Mouse (Mus musculus) limb, embryonic 10.5 days (tissue): ENCODE data around the gene Dnah1. TPM values are rescaled to one million over a fixed set of nuclear protein-coding genes. Genes with fewer than 3 reads are reported as not detected.
A peak's percentile ranks its signal among the peaks of the same experiment; 100 is the strongest.

ENCODE experiments used
- DNase-seq: peaks from one replicate; pipeline ENCODE4 v3.0.0-alpha.2; 2017; ENCODE audit warnings: low spot score
- H3K27ac ChIP-seq: fragments of 300-500 bp; sonication (generic); 2 replicates; pipeline ENCODE4 v1.5.1; 2016; ENCODE audit warnings: mild to moderate bottlenecking
- H3K27me3 ChIP-seq: fragments of 300-500 bp; sonication (generic); 2 replicates; pipeline ENCODE4 v1.6.1; 2016; ENCODE audit warnings: low read depth, mild to moderate bottlenecking; ENCODE audit not compliant: poor library complexity, severe bottlenecking
- H3K36me3 ChIP-seq: fragments of 300-500 bp; sonication (generic); 2 replicates; pipeline ENCODE4 v1.6.1; 2016; ENCODE audit warnings: mild to moderate bottlenecking, moderate library complexity
- H3K4me1 ChIP-seq: fragments of 300-500 bp; sonication (generic); 2 replicates; pipeline ENCODE4 v1.6.1; 2016
- H3K4me3 ChIP-seq: fragments of 300-500 bp; sonication (generic); 2 replicates; pipeline ENCODE4 v1.5.1; 2016; ENCODE audit warnings: mild to moderate bottlenecking, moderate library complexity
- H3K9me3 ChIP-seq: fragments of 300-500 bp; sonication (generic); replicated peaks from 2 replicates; pipeline ENCODE4 v1.6.1; 2016; ENCODE audit warnings: mild to moderate bottlenecking
- WGBS: fragments of 180-500 bp; shearing (Covaris S2); methylation state at CpG from one replicate; pipeline ENCODE4 v1.1.7; 2016; 5-methylcytosine and 5-hydroxymethylcytosine counted together
- polyA plus RNA-seq: library from polyadenylated mRNA; unstranded; fragments of >200 nt; fragmentation: Nextera tagmentation; extraction: Ambion mirVana; gene quantifications from 2 replicates; pipeline ENCODE4 v1.2.1, GENCODE M21; 2016

The Dnah1 gene
- polyA plus RNA-seq, 1 experiment from 2014 or later = 5.6 TPM

DNA sequence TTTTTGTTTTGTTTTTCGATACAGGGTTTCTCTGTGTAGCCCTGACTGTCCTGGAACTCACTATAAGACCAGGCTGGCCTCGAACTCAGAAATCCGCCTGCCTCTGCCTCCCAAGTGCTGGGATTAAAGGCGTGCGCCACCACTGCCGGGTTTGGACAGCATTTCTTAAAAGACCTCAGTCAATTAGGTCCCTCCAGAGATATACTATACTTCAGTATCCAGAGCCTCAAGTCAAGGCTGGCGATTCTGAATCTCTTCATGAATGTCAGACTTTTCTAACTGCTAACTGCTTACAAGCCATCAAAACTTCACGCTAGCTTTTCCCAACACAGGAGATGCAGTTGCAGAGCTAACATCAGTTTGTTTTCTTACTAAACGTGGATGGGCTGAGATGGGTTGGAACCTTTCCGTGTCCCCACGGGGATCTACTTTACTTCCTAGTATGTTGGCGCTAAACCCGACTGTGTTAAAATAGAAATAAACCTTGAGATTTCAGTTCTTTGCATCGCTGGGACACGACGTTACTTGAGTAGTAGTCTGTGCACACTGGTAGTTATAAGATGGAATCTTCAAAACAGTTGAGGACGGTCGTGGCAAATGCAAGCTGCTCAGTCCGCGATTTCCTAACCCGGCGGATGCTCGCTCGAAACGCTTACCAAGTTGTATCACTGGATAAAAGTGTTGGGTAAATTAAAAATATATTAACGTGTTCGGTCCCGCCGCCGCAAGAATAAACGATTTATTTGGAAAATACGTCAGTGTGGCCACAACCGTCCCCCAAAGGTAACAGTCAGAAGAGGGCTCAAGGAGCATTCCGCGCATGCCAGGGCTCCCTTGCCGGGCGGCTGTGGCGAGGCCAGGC is 73.2 kb downstream of the Dnah1 start:
- DNase-seq = no peak
- H3K4me3 ChIP-seq = peak overlapping the region; percentile 93
- 24% methylated on average over 38 of the region's 38 CpGs for WGBS
- peaks cover 18% of the 10 kb centered on the region for H3K4me1 ChIP-seq
- no peaks in the 10 kb centered on the region for H3K9me3 ChIP-seq
- H3K27me3 ChIP-seq = no peaks in the 10 kb centered on the region
- peak overlapping the region; percentile 97 for H3K27ac ChIP-seq
- peaks cover 31% of the 10 kb centered on the region for H3K36me3 ChIP-seq

DNA sequence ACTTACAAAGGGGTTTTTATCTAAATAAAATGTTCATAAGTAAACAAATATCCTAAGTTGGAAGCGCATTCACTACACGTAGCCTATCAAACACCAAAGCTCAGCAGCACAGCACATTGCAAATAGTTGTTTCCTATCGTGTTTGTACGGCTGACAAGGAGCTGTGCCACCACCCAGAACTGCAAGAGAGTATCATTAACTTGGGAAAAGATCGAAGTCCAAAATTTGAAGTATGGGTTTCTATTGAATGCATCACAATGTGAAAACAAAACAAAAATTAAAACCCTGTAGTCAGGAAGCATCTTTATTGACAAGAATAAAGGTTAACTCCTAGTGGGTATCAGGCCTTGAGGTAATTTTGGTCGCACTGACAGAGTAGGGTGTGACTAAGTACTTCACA is 75.3 kb downstream of the Dnah1 start:
- Histone ChIP-seq H3K4me3 (no peak overlapping the region), H3K4me1 (peaks cover 18% of the 10 kb centered on the region), H3K9me3 (no peaks in the 10 kb centered on the region), H3K36me3 (peaks cover 11% of the 10 kb centered on the region), H3K27ac (no peak overlapping the region), H3K27me3 (no peaks in the 10 kb centered on the region)
- no peak for DNase-seq
- 94% methylated on average over 6 of the region's 6 CpGs for WGBS

DNA sequence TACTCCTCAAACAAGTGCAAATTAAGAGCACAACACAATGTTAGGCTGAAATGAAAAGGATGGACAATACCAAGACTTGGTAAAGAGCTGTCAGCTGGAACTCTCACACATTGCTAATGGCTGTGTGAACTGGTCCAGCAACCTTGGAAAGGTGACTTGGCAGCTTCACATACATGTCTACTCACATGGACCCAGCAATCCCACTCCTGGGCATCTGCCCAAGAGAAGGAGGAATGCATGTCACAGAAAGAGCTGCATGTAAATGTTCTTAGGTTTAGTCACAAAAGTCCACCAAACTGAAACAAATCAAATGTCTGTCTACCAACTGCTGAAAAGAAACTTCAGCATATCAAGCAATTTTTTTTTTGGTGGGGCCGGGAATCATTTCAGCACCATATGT is 77.8 kb downstream of the Dnah1 start:
- 94% methylated on average over 1 of the region's 1 CpGs for WGBS
- H3K4me1 ChIP-seq = peaks cover 5% of the 10 kb centered on the region; the same call in 1 of the 2 replicates
- H3K27ac ChIP-seq = no peak overlapping the region
- no peaks in the 10 kb centered on the region for H3K36me3 ChIP-seq
- DNase-seq = no peak
- no peak overlapping the region for H3K4me3 ChIP-seq
- H3K27me3 ChIP-seq = no peaks in the 10 kb centered on the region
- no peaks in the 10 kb centered on the region for H3K9me3 ChIP-seq

DNA sequence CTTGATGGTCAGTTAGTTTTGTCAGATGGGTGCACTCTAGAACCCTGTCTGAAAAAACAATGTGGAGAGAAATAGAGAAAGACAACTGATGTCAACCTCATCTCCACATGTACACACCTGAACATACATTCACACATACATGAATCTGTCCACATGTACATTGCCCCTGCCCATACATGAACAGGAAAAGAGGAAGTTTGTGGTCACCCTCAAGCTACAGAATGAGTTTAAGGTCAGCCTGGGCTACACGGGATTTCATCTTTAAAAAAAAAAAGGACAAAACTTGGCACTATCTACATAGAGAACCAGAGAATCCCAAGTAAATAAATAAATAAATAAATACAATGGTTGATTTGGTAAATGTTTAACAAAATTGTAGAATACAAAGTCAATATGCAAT is 78.9 kb downstream of the Dnah1 start:
- no peak overlapping the region for H3K27ac ChIP-seq
- H3K9me3 ChIP-seq = no peaks in the 10 kb centered on the region
- H3K36me3 ChIP-seq = no peaks in the 10 kb centered on the region
- DNase-seq = no peak
- H3K4me1 ChIP-seq = peaks cover 5% of the 10 kb centered on the region; the same call in 1 of the 2 replicates
- H3K4me3 ChIP-seq = no peak overlapping the region
- H3K27me3 ChIP-seq = no peaks in the 10 kb centered on the region
- 84% methylated on average over 1 of the region's 1 CpGs for WGBS

DNA sequence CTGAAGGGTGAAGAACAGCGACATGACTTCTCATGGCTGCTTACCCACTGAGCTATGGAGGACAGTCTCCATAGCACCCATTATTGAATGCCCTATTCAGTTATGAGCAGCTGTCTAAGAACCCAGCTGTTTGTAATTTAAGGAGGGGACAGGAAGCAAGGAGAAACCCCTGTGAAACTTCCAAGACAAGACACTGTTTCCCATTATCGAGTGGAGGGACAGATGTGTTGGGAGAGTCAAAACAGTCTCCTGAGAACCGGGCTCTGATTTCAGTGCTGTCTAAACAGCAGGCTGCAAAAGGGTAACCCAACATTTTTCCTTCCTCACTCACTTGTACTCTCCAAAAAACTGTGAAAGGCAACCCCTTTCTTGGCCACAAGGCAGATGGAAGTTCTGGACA is 83.2 kb downstream of the Dnah1 start:
- no peak overlapping the region for H3K27ac ChIP-seq
- no peak for DNase-seq
- H3K9me3 ChIP-seq = no peaks in the 10 kb centered on the region
- H3K27me3 ChIP-seq = no peaks in the 10 kb centered on the region
- H3K4me3 ChIP-seq = no peak overlapping the region
- 0 out of 2 replicates have a peak, but pooled peaks cover 5% of the 10 kb centered on the region for H3K36me3 ChIP-seq
- WGBS = 58% methylated on average over 3 of the region's 3 CpGs
- peaks cover 5% of the 10 kb centered on the region; the same call in 1 of the 2 replicates for H3K4me1 ChIP-seq

DNA sequence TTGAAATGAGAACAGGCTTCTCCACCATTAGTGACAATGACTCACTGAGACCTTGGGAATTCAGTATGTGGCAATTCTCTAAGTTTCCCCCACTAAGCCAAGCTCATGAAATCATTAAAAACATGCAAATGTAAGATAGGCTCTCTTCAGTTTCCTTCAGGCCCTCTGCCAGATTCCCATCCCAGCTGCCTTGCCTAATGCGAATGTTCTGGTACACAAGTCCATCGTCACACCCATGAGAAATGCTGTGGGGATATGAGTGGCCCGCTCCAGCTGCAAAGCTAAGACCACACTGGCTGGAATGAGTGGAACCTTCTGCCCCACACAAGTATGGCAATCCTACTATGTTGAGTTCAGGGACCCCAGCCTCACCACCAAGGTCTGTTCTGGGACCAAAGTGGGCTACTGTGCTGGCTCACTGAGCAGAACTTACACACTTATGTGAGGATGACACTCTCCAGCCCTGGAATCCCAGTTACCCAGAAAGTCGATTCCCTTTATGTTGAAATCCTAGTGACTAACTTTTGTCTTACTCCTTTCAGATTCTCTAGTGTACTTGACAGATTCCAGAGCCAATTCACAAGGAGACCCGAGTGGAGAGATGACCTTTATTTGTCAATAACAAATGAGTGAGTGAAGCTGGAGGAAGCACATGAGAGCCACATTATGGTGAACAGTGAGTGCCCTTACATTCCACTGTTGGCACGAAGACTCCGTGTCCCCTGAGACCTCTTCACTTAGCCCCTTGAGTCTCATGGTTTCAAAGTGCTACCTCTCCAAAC is 86.4 kb downstream of the Dnah1 start:
- DNase-seq = no peak
- Histone ChIP-seq H3K4me3 (no peak overlapping the region), H3K27me3 (no peaks in the 10 kb centered on the region), H3K36me3 (0 out of 2 replicates have a peak, but pooled peaks cover 5% of the 10 kb centered on the region), H3K4me1 (peaks cover 12% of the 10 kb centered on the region; the same call in 1 of the 2 replicates), H3K9me3 (no peaks in the 10 kb centered on the region), H3K27ac (no peak overlapping the region)
- WGBS = 87% methylated on average over 7 of the region's 7 CpGs

DNA sequence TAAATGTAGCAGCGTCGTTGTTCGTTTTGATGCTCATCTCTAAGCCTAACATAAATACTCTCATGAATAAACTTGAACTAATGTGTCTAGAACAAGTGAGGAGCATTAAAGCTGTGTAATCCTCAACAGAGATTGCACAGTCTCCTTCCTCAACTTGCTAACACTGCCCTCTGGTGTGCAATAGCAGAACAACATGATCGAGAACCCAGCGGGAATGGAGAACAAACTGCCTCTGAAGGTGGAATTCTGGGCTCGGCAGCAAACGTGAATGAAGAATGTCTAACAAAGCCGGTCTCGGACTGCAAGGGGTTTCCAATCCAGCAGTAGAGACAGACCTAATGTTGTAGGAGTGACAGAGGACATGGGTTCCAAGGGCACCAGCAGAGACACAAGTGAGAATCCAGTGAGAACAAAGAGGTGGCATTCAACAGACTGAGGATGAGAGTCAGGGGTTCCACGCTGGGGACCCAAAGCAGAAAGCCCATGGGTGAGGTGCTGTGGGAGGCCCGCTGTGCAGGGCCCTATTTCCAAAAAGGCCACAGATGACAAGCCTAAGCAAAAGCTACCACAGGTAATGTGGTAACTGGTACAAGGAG is 89.6 kb downstream of the Dnah1 start:
- 26% methylated on average over 11 of the region's 11 CpGs for WGBS
- H3K4me1 ChIP-seq = 0 out of 2 replicates have a peak, but pooled peaks cover 16% of the 10 kb centered on the region
- H3K36me3 ChIP-seq = no peaks in the 10 kb centered on the region
- no peak overlapping the region for H3K4me3 ChIP-seq
- no peaks in the 10 kb centered on the region for H3K27me3 ChIP-seq
- peak; percentile 75 for DNase-seq
- H3K27ac ChIP-seq = peak overlapping the region; percentile 34; the same call in 1 of the 2 replicates
- H3K9me3 ChIP-seq = no peaks in the 10 kb centered on the region

DNA sequence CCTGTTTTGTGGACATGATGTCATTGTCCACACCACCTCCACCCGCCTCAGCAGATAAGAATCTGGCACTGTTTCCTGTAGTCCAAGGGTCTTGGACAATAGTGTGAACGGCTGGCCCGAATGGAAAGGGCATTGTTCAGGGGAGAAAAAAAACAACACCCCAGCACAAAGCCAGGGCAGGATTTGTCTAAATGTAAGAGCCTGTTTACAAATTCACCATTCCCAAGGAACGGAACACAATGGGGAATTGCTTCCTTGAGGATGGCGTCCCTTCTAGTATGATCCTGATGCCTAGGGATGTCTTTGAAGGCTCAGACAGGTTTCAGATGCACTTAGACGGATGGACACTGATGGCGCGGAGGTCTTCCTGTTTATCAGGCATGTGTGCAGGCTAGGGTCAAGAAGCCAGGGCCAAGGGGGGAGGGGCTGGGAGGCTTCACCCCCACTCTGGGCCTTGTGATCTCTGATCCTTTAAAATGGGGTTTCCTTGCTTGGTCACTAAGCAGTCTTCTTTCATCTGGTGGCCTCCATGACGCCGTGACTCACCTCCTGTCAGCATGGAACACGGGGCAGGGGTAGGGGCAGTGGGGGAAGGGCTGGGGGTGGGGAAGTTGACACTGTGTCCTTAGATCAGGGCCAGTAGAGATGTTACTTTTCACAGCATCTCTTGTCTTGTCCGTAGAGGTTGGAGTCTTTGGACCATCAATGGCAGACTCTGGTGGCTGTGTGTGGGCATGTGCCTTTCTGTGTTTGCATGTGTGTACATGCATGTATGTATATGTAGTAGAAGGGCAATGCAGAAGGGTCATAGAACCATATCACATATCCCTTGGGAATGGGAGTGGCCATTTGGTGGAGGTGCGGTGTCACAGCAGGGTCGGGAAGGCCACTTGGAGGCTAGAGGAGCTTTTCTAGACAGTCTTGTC is 90.4 kb downstream of the Dnah1 start:
- Histone ChIP-seq H3K27me3 (no peaks in the 10 kb centered on the region), H3K4me1 (peaks cover 22% of the 10 kb centered on the region; the same call in 1 of the 2 replicates), H3K36me3 (no peaks in the 10 kb centered on the region), H3K27ac (peak overlapping the region; percentile 46; the same call in 1 of the 2 replicates), H3K9me3 (no peaks in the 10 kb centered on the region), H3K4me3 (no peak overlapping the region)
- WGBS = 82% methylated on average over 14 of the region's 14 CpGs
- no peak for DNase-seq

DNA sequence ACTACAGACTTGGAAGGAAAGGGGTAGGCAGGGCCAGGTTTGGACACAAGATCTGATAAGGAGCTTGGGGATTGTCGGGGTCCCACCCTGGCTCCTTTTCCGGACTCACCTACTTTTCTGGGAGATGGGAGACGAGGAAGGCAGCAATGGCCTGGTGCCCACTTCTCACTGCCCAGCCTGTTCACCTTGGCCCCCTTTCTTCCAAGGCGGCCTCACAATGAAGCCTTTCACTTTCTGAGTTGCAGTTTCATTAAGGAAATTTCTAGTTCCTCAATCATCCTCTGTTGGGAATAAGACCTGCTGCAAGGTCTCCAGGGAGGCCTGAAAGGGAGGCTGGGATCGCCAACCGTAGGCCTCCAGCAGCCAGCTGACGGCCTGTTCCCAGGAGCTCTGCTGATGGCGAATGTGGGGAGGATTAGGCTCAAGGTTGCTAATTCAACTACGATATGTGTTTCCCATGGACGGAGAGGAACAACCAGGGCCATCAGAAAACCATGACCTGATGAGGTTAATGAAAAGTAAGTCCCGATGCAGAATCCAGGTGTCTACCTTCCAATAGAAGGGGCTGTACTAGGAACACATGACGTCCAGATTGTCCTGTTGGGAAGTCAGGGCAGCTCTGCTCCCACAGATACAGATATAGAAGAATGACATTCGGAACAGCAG is 91.2 kb downstream of the Dnah1 start:
- DNase-seq = no peak
- no peaks in the 10 kb centered on the region for H3K27me3 ChIP-seq
- H3K4me1 ChIP-seq = peaks cover 28% of the 10 kb centered on the region; the same call in 1 of the 2 replicates
- no peak overlapping the region for H3K4me3 ChIP-seq
- 89% methylated on average over 13 of the region's 13 CpGs for WGBS
- H3K27ac ChIP-seq = peak overlapping the region; percentile 46; the same call in 1 of the 2 replicates
- no peaks in the 10 kb centered on the region for H3K36me3 ChIP-seq
- no peaks in the 10 kb centered on the region for H3K9me3 ChIP-seq

DNA sequence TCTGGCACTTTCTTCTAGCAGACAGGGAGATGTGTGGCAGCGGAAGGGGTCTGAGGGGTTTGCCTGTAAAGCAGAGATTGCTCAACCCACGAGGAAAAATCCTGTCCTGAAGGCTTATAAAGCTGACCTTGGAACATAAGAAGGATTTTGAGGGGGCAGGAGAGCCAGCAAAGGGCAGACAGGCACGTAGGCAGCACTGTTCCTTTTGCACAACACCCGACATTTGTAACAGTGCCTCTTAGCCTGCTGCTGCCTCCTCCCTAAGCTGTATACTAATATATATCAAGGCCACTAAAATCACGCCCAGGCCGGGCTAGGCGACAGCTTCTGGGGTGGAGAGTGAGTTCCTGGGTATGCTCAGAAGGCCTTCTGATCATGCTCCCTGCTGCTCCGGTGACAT is 93.3 kb downstream of the Dnah1 start:
- no peaks in the 10 kb centered on the region for H3K36me3 ChIP-seq
- no peak for DNase-seq
- no peak overlapping the region for H3K27ac ChIP-seq
- H3K27me3 ChIP-seq = no peaks in the 10 kb centered on the region
- no peak overlapping the region for H3K4me3 ChIP-seq
- peaks cover 29% of the 10 kb centered on the region; the same call in 1 of the 2 replicates for H3K4me1 ChIP-seq
- no peaks in the 10 kb centered on the region for H3K9me3 ChIP-seq
- WGBS = 68% methylated on average over 8 of the region's 8 CpGs

DNA sequence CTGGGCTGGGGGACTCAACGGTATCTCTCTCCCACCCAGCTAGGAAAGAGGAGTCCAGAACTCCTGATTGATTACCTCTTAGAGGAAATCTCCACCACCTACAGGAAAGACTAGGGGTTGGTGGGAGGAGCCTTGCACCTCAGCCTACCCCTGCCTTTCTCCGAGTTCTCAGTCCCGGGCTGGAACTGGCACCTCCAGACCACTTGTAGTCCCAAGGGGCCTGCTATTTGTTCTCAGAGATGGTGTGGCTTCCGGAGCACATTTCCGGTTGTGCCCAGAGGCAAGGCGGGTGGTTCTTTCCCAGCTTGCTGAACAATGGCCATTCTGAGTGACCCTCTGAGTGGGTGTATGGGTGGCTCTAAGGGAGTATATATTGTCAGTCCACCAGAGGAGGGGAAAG is 95.5 kb downstream of the Dnah1 start:
- Histone ChIP-seq H3K27ac (peak overlapping the region; percentile 3; the same call in 1 of the 2 replicates), H3K4me1 (peaks cover 22% of the 10 kb centered on the region; the same call in 1 of the 2 replicates), H3K36me3 (no peaks in the 10 kb centered on the region), H3K4me3 (no peak overlapping the region), H3K9me3 (no peaks in the 10 kb centered on the region), H3K27me3 (no peaks in the 10 kb centered on the region)
- 68% methylated on average over 6 of the region's 6 CpGs for WGBS
- DNase-seq = no peak
